Mouse (Mus musculus) bone marrow macrophage, adult 2 months (primary cell): ENCODE results near the gene Fbxo42.

ENCODE experiments used
- CTCF ChIP-seq: IDR thresholded peaks from 2 replicates; pipeline ENCODE4 v1.5.1; 2012; ENCODE audit warnings: low read depth, mild to moderate bottlenecking, low read length, moderate library complexity
- POLR2A ChIP-seq: IDR thresholded peaks from 2 replicates; pipeline ENCODE4 v1.6.1; 2012; ENCODE audit warnings: mild to moderate bottlenecking, low read depth, low read length, borderline replicate concordance

DNA sequence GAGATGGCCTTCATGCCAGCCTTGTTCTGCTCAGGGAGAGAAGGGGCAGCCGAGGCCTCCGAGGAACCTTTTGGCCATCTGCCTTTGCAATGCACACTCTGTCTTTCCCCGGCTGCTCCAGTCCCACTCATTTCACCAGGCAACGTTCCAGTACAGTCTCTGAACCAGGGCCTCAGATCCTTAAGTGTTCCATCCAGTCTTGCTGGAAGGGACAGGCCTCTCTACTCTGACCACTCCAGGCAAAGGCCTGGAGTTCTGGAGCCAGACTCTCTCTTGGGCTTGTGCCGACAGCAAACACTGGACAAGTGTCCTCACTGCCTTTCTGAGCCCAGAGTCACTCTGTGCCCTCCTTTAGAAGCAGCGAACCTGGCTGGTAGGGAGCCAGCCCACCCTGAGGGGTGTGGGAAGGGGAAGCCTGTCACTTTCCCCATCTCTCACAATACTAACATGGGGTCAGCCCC is 33.2 kb upstream of the Fbxo42 start:
- TF ChIP-seq POLR2A: no peak
- no peak for TF ChIP-seq CTCF
